Mouse (Mus musculus) midbrain, embryonic 13.5 days (tissue): Measurements from ENCODE around the gene Prss35. TPM values are rescaled to one million over a fixed set of nuclear protein-coding genes. Genes with fewer than 3 reads are reported as not detected.
A peak's percentile ranks its signal among the peaks of the same experiment; 100 is the strongest.

Experiments used
- ATAC-seq: fragments of 200-750 bp; cut with Nextera tagmentation; 2 replicates; pipeline ENCODE4 v1.8.0; 2017; ENCODE audit warnings: mild to moderate bottlenecking, moderate TSS enrichment, moderate library complexity
- H3K27ac ChIP-seq: fragments of 300-500 bp; sonication (generic); 2 replicates; pipeline ENCODE4 v1.5.1; 2015; ENCODE audit warnings: inconsistent platforms, mild to moderate bottlenecking, moderate library complexity
- H3K27me3 ChIP-seq: fragments of 300-500 bp; sonication (generic); 2 replicates; pipeline ENCODE4 v1.6.1; 2015; ENCODE audit warnings: mild to moderate bottlenecking, inconsistent platforms
- H3K36me3 ChIP-seq: fragments of 300-500 bp; sonication (generic); 2 replicates; pipeline ENCODE4 v1.6.1; 2015; ENCODE audit warnings: mild to moderate bottlenecking, inconsistent platforms
- H3K4me1 ChIP-seq: fragments of 300-500 bp; sonication (generic); replicated peaks from 2 replicates; pipeline ENCODE4 v1.6.1; 2015; ENCODE audit warnings: inconsistent platforms
- H3K4me2 ChIP-seq: fragments of 300-500 bp; sonication (generic); replicated peaks from 2 replicates; pipeline ENCODE4 v1.6.1; 2015; ENCODE audit warnings: moderate library complexity, mild to moderate bottlenecking, inconsistent platforms
- H3K4me3 ChIP-seq: fragments of 300-500 bp; sonication (generic); replicated peaks from 2 replicates; pipeline ENCODE4 v1.5.1; 2015; ENCODE audit warnings: mild to moderate bottlenecking, inconsistent platforms
- H3K9ac ChIP-seq: fragments of 300-500 bp; sonication (generic); replicated peaks from 2 replicates; pipeline ENCODE4 v1.6.1; 2015; ENCODE audit warnings: mild to moderate bottlenecking, inconsistent platforms
- H3K9me3 ChIP-seq: fragments of 300-500 bp; sonication (generic); 2 replicates; pipeline ENCODE4 v1.6.1; 2016; ENCODE audit warnings: mild to moderate bottlenecking, inconsistent platforms
- WGBS: fragments of 180-500 bp; shearing (Covaris S2); methylation state at CpG from one replicate; pipeline ENCODE4 v1.1.7; 2015; 5-methylcytosine and 5-hydroxymethylcytosine counted together
- polyA plus RNA-seq: library from polyadenylated mRNA; unstranded; fragments of >200 nt; fragmentation: Nextera tagmentation; extraction: Ambion mirVana; gene quantifications from 2 replicates; pipeline ENCODE4 v1.2.1, GENCODE M21; 2015

Gene Prss35
- polyA plus RNA-seq, 1 experiment from 2014 or later: 1.7 TPM

DNA sequence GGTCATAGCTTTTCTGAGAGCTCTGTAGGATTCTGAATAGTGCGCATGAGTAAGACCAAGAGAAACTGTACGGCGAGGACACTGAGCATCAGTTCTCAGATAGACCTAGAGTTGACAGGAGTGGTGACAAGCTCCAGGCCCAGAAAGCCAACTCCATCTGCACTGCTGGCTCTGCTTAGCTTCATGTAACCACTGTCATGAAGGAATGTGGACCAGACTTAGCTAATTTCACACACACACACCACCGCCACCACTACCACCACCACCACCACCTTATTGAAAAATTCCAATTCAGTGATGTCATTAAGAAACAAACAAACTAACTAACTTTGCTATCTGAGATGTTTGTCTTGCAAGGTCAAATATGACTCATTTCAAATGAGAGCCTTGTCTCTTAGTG lies 6.5 kb upstream of the Prss35 start:
- Histone ChIP-seq H3K4me2 (no peak overlapping the region), H3K9ac (no peak overlapping the region), H3K36me3 (no peaks in the 10 kb centered on the region), H3K27me3 (no peaks in the 10 kb centered on the region), H3K9me3 (no peaks in the 10 kb centered on the region), H3K4me3 (no peak overlapping the region), H3K4me1 (no peaks in the 10 kb centered on the region), H3K27ac (no peak overlapping the region)
- 98% methylated on average over 4 of the region's 4 CpGs for WGBS
- no peak for ATAC-seq

- Histone ChIP-seq H3K4me1 (peaks cover 3% of the 10 kb centered on the region), H3K9me3 (no peaks in the 10 kb centered on the region), H3K27ac (no peak overlapping the region), H3K9ac (no peak overlapping the region), H3K4me2 (no peak overlapping the region), H3K27me3 (no peaks in the 10 kb centered on the region), H3K4me3 (no peak overlapping the region), H3K36me3 (no peaks in the 10 kb centered on the region)
- no peak for ATAC-seq
- WGBS: 90% methylated on average over 1 of the region's 1 CpGs
These were observed 5.4 kb upstream of the Prss35 start for GRCm38 (mm10) chr9:86738067-86738466.

DNA sequence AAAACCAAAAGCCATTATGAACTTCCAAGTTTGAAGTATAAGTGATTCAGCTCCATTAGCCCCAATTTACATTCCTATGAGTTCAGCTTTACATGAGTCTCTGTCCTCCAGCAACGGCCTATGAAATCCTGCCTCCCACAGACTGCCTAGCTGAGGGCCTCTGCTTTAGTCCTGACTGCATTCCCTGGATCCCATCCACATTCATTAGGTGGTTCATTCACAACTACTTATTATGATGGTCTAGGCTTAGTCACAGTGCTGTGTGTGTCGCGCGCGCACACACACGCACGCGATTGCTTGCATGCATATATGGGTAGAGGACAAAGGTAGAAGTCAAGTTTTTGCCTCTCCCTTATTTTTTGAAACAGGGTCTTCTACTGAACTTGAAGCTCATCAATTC lies 4.6 kb upstream of the Prss35 start:
- Histone ChIP-seq H3K4me1 (peaks cover 11% of the 10 kb centered on the region), H3K27ac (no peak overlapping the region), H3K4me3 (no peak overlapping the region), H3K9me3 (no peaks in the 10 kb centered on the region), H3K9ac (no peak overlapping the region), H3K36me3 (no peaks in the 10 kb centered on the region), H3K4me2 (no peak overlapping the region), H3K27me3 (no peaks in the 10 kb centered on the region)
- WGBS: 95% methylated on average over 8 of the region's 8 CpGs
- ATAC-seq: no peak

DNA sequence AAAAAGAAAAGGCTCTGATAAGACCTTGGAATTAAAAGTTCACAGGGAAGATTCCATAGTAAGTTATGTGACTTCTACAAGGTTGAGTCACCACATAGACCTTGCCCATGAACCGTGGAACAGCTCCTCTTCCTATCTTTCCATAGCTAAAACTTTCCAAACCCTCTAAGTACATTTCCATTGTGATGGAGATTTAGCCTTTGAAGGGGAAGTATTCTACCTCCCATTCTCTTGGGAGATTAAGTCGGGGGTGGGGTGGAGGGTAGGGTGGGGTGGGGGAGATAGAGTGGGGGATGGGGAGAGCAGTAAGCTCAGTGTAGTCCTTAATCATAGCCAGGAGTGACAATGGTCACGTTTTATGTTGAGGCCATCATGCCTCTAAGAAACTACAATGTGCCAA lies 3.5 kb upstream of the Prss35 start:
- H3K9me3 ChIP-seq: no peaks in the 10 kb centered on the region
- ATAC-seq: no peak
- H3K36me3 ChIP-seq: no peaks in the 10 kb centered on the region
- H3K9ac ChIP-seq: no peak overlapping the region
- no peak overlapping the region for H3K4me3 ChIP-seq
- H3K4me1 ChIP-seq: peaks cover 13% of the 10 kb centered on the region
- H3K4me2 ChIP-seq: no peak overlapping the region
- peaks cover 10% of the 10 kb centered on the region for H3K27me3 ChIP-seq
- WGBS: 10% methylated on average over 3 of the region's 3 CpGs
- no peak overlapping the region for H3K27ac ChIP-seq

DNA sequence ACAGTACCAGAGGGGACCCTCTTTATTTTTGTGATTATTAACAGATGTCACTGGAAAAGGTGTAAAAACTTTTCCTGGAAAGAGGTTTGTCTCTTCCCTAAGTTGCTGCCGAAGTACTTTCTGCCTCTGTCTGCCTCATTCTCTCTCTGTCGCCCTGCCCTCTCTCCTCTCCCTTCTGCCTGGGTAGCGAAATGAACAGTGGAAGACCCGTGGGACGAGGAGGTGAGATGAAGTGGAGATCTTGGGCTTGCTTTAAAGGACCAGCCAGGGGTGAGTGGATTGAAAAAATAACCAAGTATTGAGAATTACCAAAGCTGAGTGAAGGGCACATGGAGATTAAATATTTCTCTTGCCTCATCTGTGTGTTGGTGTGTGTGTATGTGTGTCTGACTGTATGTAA lies 592 bp downstream of the Prss35 start:
- no peak for ATAC-seq
- Histone ChIP-seq H3K4me1 (peaks cover 13% of the 10 kb centered on the region), H3K4me2 (peak overlapping the region; percentile 67), H3K9me3 (no peaks in the 10 kb centered on the region), H3K27me3 (peaks cover 10% of the 10 kb centered on the region), H3K36me3 (no peaks in the 10 kb centered on the region), H3K27ac (no peak overlapping the region), H3K9ac (no peak overlapping the region), H3K4me3 (no peak overlapping the region; the same call in 1 of the 2 replicates)
- 32% methylated on average over 5 of the region's 5 CpGs for WGBS

DNA sequence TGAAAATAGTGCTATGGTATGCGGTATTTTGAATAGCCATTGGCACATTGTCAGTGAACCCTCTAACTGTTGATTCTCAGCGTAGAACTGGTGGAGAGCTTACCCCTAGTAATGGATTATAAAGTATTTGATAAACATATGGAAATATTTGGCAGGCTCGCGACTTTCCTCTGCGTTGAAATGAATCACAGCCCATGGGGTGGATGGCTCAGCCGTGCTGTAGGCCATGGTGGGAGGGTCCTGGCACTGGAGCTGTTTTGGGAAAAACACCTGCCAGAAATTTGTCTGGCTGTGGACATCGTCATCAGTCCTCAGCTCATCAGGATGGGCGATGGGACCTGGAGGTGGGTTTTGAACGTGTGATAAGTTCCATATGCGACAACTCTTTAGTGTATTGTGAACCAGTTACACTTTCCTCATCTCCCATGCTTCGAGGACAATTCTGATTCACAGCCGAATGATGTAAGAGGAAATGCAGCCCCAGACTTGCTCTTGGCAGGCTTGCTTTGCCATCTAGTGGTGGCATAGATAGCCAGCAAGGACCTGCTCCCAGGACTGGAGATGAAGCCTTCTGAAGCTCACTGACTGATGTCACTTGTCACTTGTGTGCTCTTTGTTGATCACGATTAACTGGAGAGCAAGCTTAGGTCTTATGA lies 2.6 kb downstream of the Prss35 start:
- 33% methylated on average over 13 of the region's 13 CpGs for WGBS
- Histone ChIP-seq H3K9me3 (no peaks in the 10 kb centered on the region), H3K27me3 (peaks cover 10% of the 10 kb centered on the region), H3K9ac (0 out of 2 replicates have a peak overlapping the region, but pooled peaks have one; percentile 28), H3K27ac (no peak overlapping the region), H3K36me3 (no peaks in the 10 kb centered on the region), H3K4me3 (no peak overlapping the region), H3K4me1 (peaks cover 13% of the 10 kb centered on the region), H3K4me2 (0 out of 2 replicates have a peak overlapping the region, but pooled peaks have one; percentile 1)
- peak; percentile 77 for ATAC-seq

- ATAC-seq: no peak
- no peak overlapping the region for H3K9ac ChIP-seq
- H3K4me1 ChIP-seq: no peaks in the 10 kb centered on the region
- peaks cover 7% of the 10 kb centered on the region; the same call in 1 of the 2 replicates for H3K36me3 ChIP-seq
- no peak overlapping the region for H3K27ac ChIP-seq
- no peaks in the 10 kb centered on the region for H3K9me3 ChIP-seq
- 65% methylated on average over 8 of the region's 8 CpGs for WGBS
- H3K4me3 ChIP-seq: no peak overlapping the region
- no peaks in the 10 kb centered on the region for H3K27me3 ChIP-seq
- no peak overlapping the region for H3K4me2 ChIP-seq
These were observed 19.3 kb downstream of the Prss35 start for GRCm38 (mm10) chr9:86762477-86763376.

GRCm38 (mm10) chr9:86764002-86764401 lies 20.6 kb downstream of the Prss35 start:
- peaks cover 13% of the 10 kb centered on the region; the same call in 1 of the 2 replicates for H3K36me3 ChIP-seq
- H3K4me2 ChIP-seq: no peak overlapping the region
- ATAC-seq: no peak
- no peak overlapping the region for H3K4me3 ChIP-seq
- no peaks in the 10 kb centered on the region for H3K4me1 ChIP-seq
- 67% methylated on average over 2 of the region's 2 CpGs for WGBS
- H3K9ac ChIP-seq: no peak overlapping the region
- H3K9me3 ChIP-seq: no peaks in the 10 kb centered on the region
- no peaks in the 10 kb centered on the region for H3K27me3 ChIP-seq
- H3K27ac ChIP-seq: no peak overlapping the region

GRCm38 (mm10) chr9:86766991-86767390 lies 23.5 kb downstream of the Prss35 start:
- no peak for ATAC-seq
- Histone ChIP-seq H3K9me3 (no peaks in the 10 kb centered on the region), H3K4me3 (no peak overlapping the region), H3K27ac (no peak overlapping the region), H3K27me3 (no peaks in the 10 kb centered on the region), H3K4me1 (no peaks in the 10 kb centered on the region), H3K4me2 (no peak overlapping the region), H3K36me3 (peaks cover 27% of the 10 kb centered on the region), H3K9ac (no peak overlapping the region)
- 80% methylated on average over 10 of the region's 10 CpGs for WGBS

- 89% methylated on average over 3 of the region's 3 CpGs for WGBS
- no peaks in the 10 kb centered on the region for H3K9me3 ChIP-seq
- H3K27ac ChIP-seq: no peak overlapping the region
- H3K9ac ChIP-seq: no peak overlapping the region
- ATAC-seq: no peak
- no peaks in the 10 kb centered on the region for H3K4me1 ChIP-seq
- H3K36me3 ChIP-seq: peaks cover 61% of the 10 kb centered on the region
- H3K4me2 ChIP-seq: no peak overlapping the region
- H3K27me3 ChIP-seq: no peaks in the 10 kb centered on the region
- no peak overlapping the region for H3K4me3 ChIP-seq
These were observed 29.4 kb downstream of the Prss35 start for GRCm38 (mm10) chr9:86772897-86773296.

GRCm38 (mm10) chr9:86773996-86774395 lies 30.5 kb downstream of the Prss35 start:
- H3K27me3 ChIP-seq: no peaks in the 10 kb centered on the region
- ATAC-seq: no peak
- H3K4me3 ChIP-seq: no peak overlapping the region
- H3K27ac ChIP-seq: no peak overlapping the region
- peaks cover 64% of the 10 kb centered on the region for H3K36me3 ChIP-seq
- no peak overlapping the region for H3K4me2 ChIP-seq
- 88% methylated on average over 8 of the region's 8 CpGs for WGBS
- H3K4me1 ChIP-seq: no peaks in the 10 kb centered on the region
- H3K9me3 ChIP-seq: no peaks in the 10 kb centered on the region
- no peak overlapping the region for H3K9ac ChIP-seq

DNA sequence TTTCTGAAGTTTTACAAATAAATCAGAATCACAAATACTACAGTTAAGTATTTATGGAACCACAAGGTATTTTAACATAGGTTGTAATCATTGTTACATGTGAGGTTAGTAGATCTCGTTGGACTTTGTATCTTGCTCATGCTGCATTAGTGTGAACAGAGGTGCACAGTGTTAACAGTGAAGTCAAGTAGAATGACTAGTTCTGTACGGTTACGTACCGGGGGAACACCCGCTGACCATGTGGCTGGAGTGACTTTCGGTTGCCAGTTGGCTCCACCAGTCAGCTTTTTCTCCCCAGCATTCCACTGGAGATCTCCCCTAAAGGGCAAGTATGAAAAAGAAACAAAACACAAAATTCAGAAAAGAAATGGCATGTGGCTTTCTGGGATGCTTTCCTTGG lies 31.9 kb downstream of the Prss35 start:
- H3K4me2 ChIP-seq: no peak overlapping the region
- H3K4me3 ChIP-seq: no peak overlapping the region
- WGBS: 95% methylated on average over 6 of the region's 6 CpGs
- peaks cover 69% of the 10 kb centered on the region for H3K36me3 ChIP-seq
- H3K27me3 ChIP-seq: no peaks in the 10 kb centered on the region
- H3K4me1 ChIP-seq: no peaks in the 10 kb centered on the region
- H3K9ac ChIP-seq: no peak overlapping the region
- H3K9me3 ChIP-seq: no peaks in the 10 kb centered on the region
- no peak overlapping the region for H3K27ac ChIP-seq
- ATAC-seq: no peak
